Mouse (Mus musculus) common myeloid progenitor, adult 5-6 weeks (primary cell): ENCODE measurements at regions not wholly inside any gene's neighbourhood (a gene's known extent, or its start where the extent isn't known, plus 50 kb on each side); places are given as distances from the start of the nearest gene placed in this dataset.

Experiments
- ATAC-seq: replicated peaks from 2 replicates; pipeline ENCODE4 v1.8.0; 2016; ENCODE audit warnings: low read depth, mild to moderate bottlenecking, moderate TSS enrichment, inconsistent platforms; ENCODE audit not compliant: poor library complexity, severe bottlenecking

DNA sequence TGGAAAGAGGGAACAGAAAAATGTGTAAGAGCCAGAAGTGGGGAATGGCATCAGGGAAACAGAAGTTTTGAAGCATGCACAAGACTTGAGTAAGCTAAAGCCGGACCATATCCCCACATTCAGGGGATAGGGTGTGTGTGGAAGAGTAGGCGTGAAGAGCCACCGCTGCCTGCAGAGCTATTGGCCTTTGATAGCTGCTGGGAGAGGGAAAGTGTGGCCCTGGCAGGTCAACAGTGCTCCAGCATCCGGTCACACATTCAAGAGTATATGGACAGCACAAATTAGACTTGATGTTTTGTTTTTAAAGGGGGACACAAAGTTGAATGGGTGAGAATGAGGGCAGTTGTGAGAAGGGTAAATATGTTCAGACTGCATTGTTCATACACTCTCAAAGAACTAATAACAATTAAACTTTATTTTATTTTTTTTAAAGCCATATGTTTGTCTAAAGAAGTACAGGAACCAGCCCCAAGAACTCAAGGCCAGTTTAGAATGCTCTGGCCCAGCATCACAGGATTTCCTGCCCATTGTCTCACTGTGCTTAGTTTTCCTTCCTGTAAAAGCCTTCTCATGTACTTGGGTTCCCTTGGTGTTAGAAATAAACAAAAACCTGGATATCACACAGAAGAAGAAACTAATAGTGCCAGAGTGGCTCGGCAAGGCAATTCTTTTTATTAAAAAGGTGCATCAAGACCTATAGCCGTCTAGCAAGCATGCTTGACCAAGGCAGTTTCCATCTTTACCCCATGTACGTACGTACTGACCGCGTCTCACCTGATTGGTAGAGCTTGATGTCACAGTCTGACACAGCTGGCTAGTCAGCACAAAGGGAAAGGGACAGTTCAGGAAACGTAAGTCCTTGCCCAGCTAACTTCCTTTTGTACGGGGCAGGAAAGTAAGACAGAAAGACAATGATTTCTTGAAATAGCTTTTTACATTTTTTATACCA is 144.6 kb upstream of the Rbbp6 start:
- no peak for ATAC-seq

- ATAC-seq = peak; percentile 71
Measured at GRCm38 (mm10) chr7:122823429-122823828, 142.1 kb upstream of the Rbbp6 start.

- ATAC-seq = no peak
Measured at GRCm38 (mm10) chr7:122839091-122839490, 126.4 kb upstream of the Rbbp6 start.

DNA sequence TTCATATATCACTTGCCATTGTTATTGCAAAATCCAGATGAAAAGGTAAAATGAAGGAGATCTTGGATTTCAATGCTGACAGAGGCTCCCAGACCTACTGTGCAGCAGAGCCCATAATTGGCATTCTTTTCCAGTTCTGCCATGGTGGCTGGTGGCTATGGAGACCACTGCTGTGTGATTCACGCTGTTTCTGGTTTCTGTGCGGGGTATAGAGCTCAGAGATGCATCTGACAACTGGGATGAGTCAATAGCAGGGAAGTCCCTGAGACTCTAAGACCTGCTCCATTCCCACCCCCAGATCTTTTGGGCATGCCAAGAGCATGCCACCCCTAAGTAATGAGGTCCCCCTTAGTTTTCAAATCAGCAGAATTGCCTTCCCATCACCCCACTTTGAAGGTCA is 120.7 kb upstream of the Rbbp6 start:
- no peak for ATAC-seq

GRCm38 (mm10) chr7:122847376-122847775 is 118.1 kb upstream of the Rbbp6 start:
- no peak for ATAC-seq

DNA sequence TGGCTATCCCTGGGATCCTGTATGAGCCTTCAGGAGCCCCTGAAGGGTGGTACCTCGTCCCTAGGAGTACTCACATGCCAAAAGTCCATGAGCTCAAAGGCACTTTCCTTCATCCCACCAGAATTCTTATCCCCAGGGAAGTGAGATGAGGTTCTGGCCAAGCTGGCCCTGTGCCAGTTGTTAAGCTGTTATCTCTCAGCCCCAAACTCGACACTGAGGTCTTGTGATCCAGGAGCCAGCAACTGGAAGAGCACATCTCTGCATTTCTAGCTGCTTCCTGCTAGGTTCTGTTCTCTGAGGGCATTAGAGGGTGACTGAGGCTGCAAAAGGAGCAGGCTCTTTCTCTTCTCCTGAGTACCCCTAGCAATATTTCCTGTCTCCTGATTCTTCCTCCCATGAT is 92.1 kb upstream of the Rbbp6 start:
- no peak for ATAC-seq

GRCm38 (mm10) chr7:122876286-122876685 is 89.2 kb upstream of the Rbbp6 start:
- no peak for ATAC-seq

GRCm38 (mm10) chr7:122881890-122882500 is 83.5 kb upstream of the Rbbp6 start:
- peak; percentile 90 for ATAC-seq

DNA sequence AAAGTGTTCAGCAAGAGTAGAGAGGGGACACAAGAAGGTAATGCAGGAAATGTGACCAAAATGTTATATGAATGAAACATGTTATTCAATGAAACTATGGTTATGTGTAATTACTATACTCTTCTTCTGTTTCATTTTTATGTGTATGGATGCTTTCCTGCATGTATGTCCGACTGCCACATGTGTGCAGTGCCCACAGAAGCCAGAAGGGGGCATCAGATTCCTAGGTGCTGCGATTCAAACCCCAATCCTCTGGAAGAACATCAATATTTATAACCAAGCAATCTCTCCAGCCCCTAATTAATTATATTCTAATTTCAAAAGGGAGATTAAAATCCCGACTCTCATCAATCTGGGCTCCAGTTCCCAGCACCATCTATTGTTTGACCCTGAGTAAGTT is 78.7 kb upstream of the Rbbp6 start:
- no peak for ATAC-seq

GRCm38 (mm10) chr7:122897148-122897547 is 68.3 kb upstream of the Rbbp6 start:
- ATAC-seq = no peak

- ATAC-seq = no peak
Measured at GRCm38 (mm10) chr7:122906056-122906455, 59.4 kb upstream of the Rbbp6 start.

- no peak for ATAC-seq
Measured at GRCm38 (mm10) chr7:122909296-122909695, 56.2 kb upstream of the Rbbp6 start.
